Comparison of ENCODE assay signal across 8 mouse cellular contexts in the genomic region with DNA sequence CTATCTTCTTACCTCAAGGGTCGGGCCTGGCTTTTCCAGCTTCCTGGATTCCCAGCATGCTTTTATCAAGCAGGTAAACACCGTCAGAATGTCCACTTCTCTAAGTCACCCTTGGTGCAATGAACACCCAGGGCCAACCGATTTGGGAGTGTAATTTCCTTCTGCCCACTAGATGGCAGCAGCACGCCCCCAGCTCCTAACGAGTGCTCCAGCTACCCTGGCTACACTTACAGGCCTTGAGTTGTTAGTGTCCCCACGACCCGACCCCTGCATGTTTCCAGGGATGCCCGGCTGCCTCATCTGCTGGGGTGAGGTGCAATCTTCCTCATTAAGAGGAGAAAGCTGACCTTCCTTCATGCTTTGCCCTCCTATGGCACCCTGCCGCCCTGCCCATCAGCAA. TPM values are rescaled to one million over a fixed set of nuclear protein-coding genes. Genes with fewer than 3 reads are reported as not detected.
A peak's percentile ranks its signal among the peaks of the same experiment; 100 is the strongest.
DNase-seq lines count a peak whose midpoint lies in the region; ATAC-seq and TF ChIP-seq lines count a peak whose summit lies in the region.

No protein-coding gene starts in this region.

- 24% methylated on average over 9 of the region's 9 CpGs for WGBS in forebrain, embryonic 14.5 days
- 19% methylated on average over 9 of the region's 9 CpGs for WGBS in midbrain, embryonic 14.5 days

- no peaks in the 10 kb centered on the region for H3K27me3 ChIP-seq in forebrain, embryonic 14.5 days (replicated peaks; ENCODE audit: control insufficient read depth, insufficient read depth, low read length)
- no peaks in the 10 kb centered on the region for H3K27me3 ChIP-seq in midbrain, embryonic 14.5 days (ENCODE audit: control insufficient read depth, insufficient read depth, low read length)

- peak; percentile 26 to 47 for DNase-seq in left cerebral cortex, adult 18-20 months (ENCODE audit: low spot score in 2 of 2)
- no peak for DNase-seq in left cerebral cortex, postnatal 10 days (ENCODE audit: extremely low spot score in 1 of 2, low spot score in 2 of 2)
- DNase-seq in ES-E14 (ENCODE audit: low read depth, low spot score), result peak; percentile 77
- DNase-seq in c-Kit-positive CD71-negative TER-119-negative erythroid progenitor cells, embryonic 14.5 days (ENCODE audit: low read depth), result peak; percentile 53
- peak; percentile 78 for DNase-seq in forebrain, embryonic 14.5 days (ENCODE audit: low spot score)
- DNase-seq in kidney, postnatal 4 days, result peak; percentile 68 to 73
- peak; percentile 83 for DNase-seq in midbrain, embryonic 14.5 days
- DNase-seq in right cerebral cortex, postnatal 36 days (ENCODE audit: low spot score in 2 of 2), result no peak

- H3K4me3 ChIP-seq in ES-E14 (ENCODE audit: insufficient read depth in 1 of 2, low read depth in 1 of 2, low read length in 2 of 2, poor library complexity in 1 of 2, severe bottlenecking in 1 of 2), result no peak overlapping the region
- no peak overlapping the region for H3K4me3 ChIP-seq in forebrain, embryonic 14.5 days (ENCODE audit: low read depth, low read length)
- no peak overlapping the region for H3K4me3 ChIP-seq in midbrain, embryonic 14.5 days (replicated peaks; ENCODE audit: low read depth, low read length)

- no peak overlapping the region for H3K4me2 ChIP-seq in forebrain, embryonic 14.5 days (ENCODE audit: low read length)
- H3K4me2 ChIP-seq in midbrain, embryonic 14.5 days (ENCODE audit: low read length), result no peak overlapping the region

- H3K4me1 ChIP-seq in ES-E14 (ENCODE audit: control insufficient read depth in 2 of 2, insufficient read depth in 2 of 2, low read length in 2 of 2, poor library complexity in 1 of 2), result peaks cover 0 to 11% of the 10 kb centered on the region in 2 experiments; a peak in 2 of 4 replicates
- H3K4me1 ChIP-seq in forebrain, embryonic 14.5 days (ENCODE audit: control insufficient read depth, insufficient read depth, low read length), result 0 out of 2 replicates have a peak, but pooled peaks cover 3% of the 10 kb centered on the region
- H3K4me1 ChIP-seq in midbrain, embryonic 14.5 days (ENCODE audit: control insufficient read depth, insufficient read depth, low read length), result no peaks in the 10 kb centered on the region; the same call in 1 of the 2 replicates

- no peaks in the 10 kb centered on the region for H3K36me3 ChIP-seq in ES-E14 (ENCODE audit: control insufficient read depth, insufficient read depth, low read length, poor library complexity, severe bottlenecking)
- no peaks in the 10 kb centered on the region for H3K36me3 ChIP-seq in forebrain, embryonic 14.5 days (ENCODE audit: control insufficient read depth, insufficient read depth, low read length)
- no peaks in the 10 kb centered on the region for H3K36me3 ChIP-seq in midbrain, embryonic 14.5 days (ENCODE audit: control insufficient read depth, insufficient read depth, low read length)

- H3K9me3 ChIP-seq in ES-E14 (ENCODE audit: control insufficient read depth, insufficient read depth, low read depth, low read length), result no peaks in the 10 kb centered on the region
- H3K9me3 ChIP-seq in forebrain, embryonic 14.5 days (replicated peaks; ENCODE audit: control insufficient read depth, low read length), result no peaks in the 10 kb centered on the region
- H3K9me3 ChIP-seq in midbrain, embryonic 14.5 days (ENCODE audit: control insufficient read depth, low read length), result no peaks in the 10 kb centered on the region

- peak; percentile 46; the same call in 1 of the 2 replicates for ATAC-seq in forebrain, embryonic 14.5 days
- no peak for ATAC-seq in midbrain, embryonic 14.5 days (ENCODE audit: low FRiP score, low TSS enrichment)

- H3K27ac ChIP-seq in ES-E14 (ENCODE audit: insufficient read depth, low read depth, low read length, poor library complexity, severe bottlenecking), result no peak overlapping the region
- H3K27ac ChIP-seq in forebrain, embryonic 14.5 days (ENCODE audit: low read depth, low read length), result no peak overlapping the region
- no peak overlapping the region for H3K27ac ChIP-seq in midbrain, embryonic 14.5 days (replicated peaks; ENCODE audit: low read depth, low read length)

- in situ Hi-C loops in ES-E14 (cut with MboI; ENCODE audit: low sequenced_read_pairs in 2 of 2, unreplicated experiment in 2 of 2), result no loop called here

- intact Hi-C loops in left cerebral cortex, postnatal 10 days (cut with DNase I), result no loop called here

- H3K9ac ChIP-seq in ES-E14 (ENCODE audit: insufficient read depth, low read depth, low read length, poor library complexity, severe bottlenecking), result no peak overlapping the region
- H3K9ac ChIP-seq in forebrain, embryonic 14.5 days (ENCODE audit: low read length), result no peak overlapping the region
- no peak overlapping the region for H3K9ac ChIP-seq in midbrain, embryonic 14.5 days (replicated peaks; ENCODE audit: low read length)

TF ChIP-seq in ES-E14, 5 proteins besides CTCF, POLR2A, EP300 and RAD21:
- TF ChIP-seq MAFK (IDR thresholded peaks at IDR 0.05; ENCODE audit: insufficient read depth, low read depth, low read length) (no peak), ZC3H11A (IDR thresholded peaks at IDR 0.05; ENCODE audit: borderline replicate concordance, low read depth, low read length) (no peak), HCFC1 (IDR thresholded peaks at IDR 0.05; ENCODE audit: borderline replicate concordance, insufficient read depth, low read length) (no peak), CHD2 (IDR thresholded peaks at IDR 0.05; ENCODE audit: low read depth, low read length) (no peak), ZNF384 (IDR thresholded peaks at IDR 0.05; ENCODE audit: low read depth, low read length) (no peak)
TF ChIP-seq in ES-E14: peak in this region for 0.

RNA-seq across cellular contexts. Expression of a gene that starts 51.2 kb away (rescaled TPM):
- 10 to 100 TPM; 15.7 to 16.7 TPM for total RNA-seq in left cerebral cortex, adult 18-20 months (2021)
- total RNA-seq in left cerebral cortex, postnatal 10 days (2021), result 10 to 100 TPM; 19.1 to 19.5 TPM
- total RNA-seq in ES-E14 (2012; rRNA removed), result 54.4 and 57.3 TPM in 2 replicates
- polyA plus RNA-seq in forebrain, embryonic 14.5 days (2014; fragmentation: Nextera tagmentation; extraction: Ambion mirVana), result 29.7 and 36.6 TPM in 2 replicates
- polyA plus RNA-seq in midbrain, embryonic 14.5 days (2014; fragmentation: Nextera tagmentation; extraction: Ambion mirVana), result 43.3 and 45.9 TPM in 2 replicates

Comparison
In these comparisons a context has a peak if more than half of its experiments do, and no peak if none do; other contexts are left out.
1. DNase-seq: peak in left cerebral cortex, adult 18-20 months (2 of 2), ES-E14 (single experiment), c-Kit-positive CD71-negative TER-119-negative erythroid progenitor cells, embryonic 14.5 days (single experiment), forebrain, embryonic 14.5 days (single experiment), kidney, postnatal 4 days (2 of 2) and midbrain, embryonic 14.5 days (single experiment); none in left cerebral cortex, postnatal 10 days (0 of 2) and right cerebral cortex, postnatal 36 days (0 of 2).